Mouse (Mus musculus) stomach, postnatal 0 days (tissue): ENCODE data around the gene Apaf1. TPM values are rescaled to one million over a fixed set of nuclear protein-coding genes. Genes with fewer than 3 reads are reported as not detected.

Experiments
- ATAC-seq: fragments of 200-750 bp; cut with Nextera tagmentation; 2 replicates; pipeline ENCODE4 v1.8.0; 2017; ENCODE audit not compliant: low FRiP score, low TSS enrichment
- DNase-seq: peaks from one replicate; pipeline ENCODE4 v3.0.0-alpha.2; 2016; ENCODE audit warnings: low spot score
- H3K27ac ChIP-seq: fragments of 300-500 bp; sonication (generic); replicated peaks from 2 replicates; pipeline ENCODE4 v1.5.1; 2014; ENCODE audit warnings: mild to moderate bottlenecking, control low read depth
- H3K27me3 ChIP-seq: fragments of 300-500 bp; sonication (generic); 2 replicates; pipeline ENCODE4 v1.6.1; 2014; ENCODE audit warnings: low read length; ENCODE audit not compliant: control insufficient read depth, insufficient read depth
- H3K36me3 ChIP-seq: fragments of 300-500 bp; sonication (generic); 2 replicates; pipeline ENCODE4 v1.6.1; 2014; ENCODE audit warnings: low read length, mixed read lengths; ENCODE audit not compliant: control insufficient read depth, insufficient read depth
- H3K4me1 ChIP-seq: fragments of 300-500 bp; sonication (generic); replicated peaks from 2 replicates; pipeline ENCODE4 v1.6.1; 2014; ENCODE audit warnings: antibody characterized with exemption; ENCODE audit not compliant: control insufficient read depth, insufficient read depth
- H3K4me2 ChIP-seq: fragments of 300-500 bp; sonication (generic); replicated peaks from 2 replicates; pipeline ENCODE4 v1.6.1; 2014; ENCODE audit warnings: low read depth, mild to moderate bottlenecking, control low read depth, moderate library complexity
- H3K4me3 ChIP-seq: fragments of 300-500 bp; sonication (generic); 2 replicates; pipeline ENCODE4 v1.5.1; 2014; ENCODE audit warnings: low read depth, low read length, control low read depth
- H3K9ac ChIP-seq: fragments of 300-500 bp; sonication (generic); 2 replicates; pipeline ENCODE4 v1.6.1; 2014; ENCODE audit warnings: mild to moderate bottlenecking, low read length, control low read depth, mixed read lengths
- H3K9me3 ChIP-seq: fragments of 300-500 bp; sonication (generic); 2 replicates; pipeline ENCODE4 v1.6.1; 2016; ENCODE audit warnings: low read length; ENCODE audit not compliant: control insufficient read depth
- CTCF ChIP-seq: IDR thresholded peaks from 2 replicates; pipeline ENCODE4 v1.5.1; 2016; ENCODE audit warnings: antibody characterized with exemption, low read depth, mild to moderate bottlenecking, moderate library complexity
- EP300 ChIP-seq: optimal IDR thresholded peaks from 2 replicates; pipeline ENCODE3; 2016; ENCODE audit warnings: antibody characterized with exemption
- WGBS: fragments of 180-500 bp; shearing (Covaris S2); extraction: QIAGEN DNeasy Blood & Tissue Kit; methylation state at CpG from one replicate; pipeline ENCODE4 v1.1.7; 2014; 5-methylcytosine and 5-hydroxymethylcytosine counted together
- polyA plus RNA-seq: library from polyadenylated mRNA; unstranded; fragments of >200 nt; fragmentation: Nextera tagmentation; extraction: Ambion mirVana; gene quantifications from 2 replicates; pipeline ENCODE4 v1.2.1, GENCODE M21; 2015

Apaf1 gene
- polyA plus RNA-seq, 1 experiment from 2014 or later, result 6.7 TPM

GRCm38 (mm10) chr10:91049696-91050095, 32.9 kb downstream of the Apaf1 start:
- Histone ChIP-seq H3K4me3 (no peak overlapping the region), H3K27ac (no peak overlapping the region), H3K9ac (no peak overlapping the region), H3K4me1 (no peaks in the 10 kb centered on the region), H3K4me2 (no peak overlapping the region), H3K36me3 (0 out of 2 replicates have a peak, but pooled peaks cover 9% of the 10 kb centered on the region), H3K27me3 (no peaks in the 10 kb centered on the region), H3K9me3 (no peaks in the 10 kb centered on the region)
- no peak for ATAC-seq
- no peak for DNase-seq
- no peak for TF ChIP-seq EP300
- no peak for TF ChIP-seq CTCF
- 85% methylated on average over 4 of the region's 4 CpGs for WGBS

GRCm38 (mm10) chr10:91033942-91034341, 48.6 kb downstream of the Apaf1 start:
- DNase-seq (peak; percentile 76), ATAC-seq (no peak)
- Histone ChIP-seq H3K4me1 (no peaks in the 10 kb centered on the region), H3K9ac (no peak overlapping the region), H3K27me3 (no peaks in the 10 kb centered on the region), H3K4me2 (no peak overlapping the region), H3K9me3 (no peaks in the 10 kb centered on the region), H3K4me3 (no peak overlapping the region), H3K27ac (no peak overlapping the region), H3K36me3 (peaks cover 20% of the 10 kb centered on the region; the same call in 1 of the 2 replicates)
- peak; percentile 87 for TF ChIP-seq CTCF
- TF ChIP-seq EP300, result no peak
- WGBS, result 30% methylated on average over 8 of the region's 8 CpGs

GRCm38 (mm10) chr10:91032399-91032798, 50.2 kb downstream of the Apaf1 start:
- peak; percentile 75 for DNase-seq
- TF ChIP-seq CTCF, result peak; percentile 93
- no peak for TF ChIP-seq EP300
- Histone ChIP-seq H3K4me1 (no peaks in the 10 kb centered on the region), H3K9me3 (no peaks in the 10 kb centered on the region), H3K4me2 (no peak overlapping the region), H3K27ac (no peak overlapping the region), H3K4me3 (no peak overlapping the region), H3K27me3 (no peaks in the 10 kb centered on the region), H3K36me3 (peaks cover 14% of the 10 kb centered on the region; the same call in 1 of the 2 replicates), H3K9ac (no peak overlapping the region)
- WGBS, result 15% methylated on average over 4 of the region's 4 CpGs
- ATAC-seq, result 0 out of 2 replicates have a peak, but pooled peaks have one; percentile 32

GRCm38 (mm10) chr10:91031176-91031575, 51.4 kb downstream of the Apaf1 start:
- no peak for TF ChIP-seq EP300
- no peak for TF ChIP-seq CTCF
- no peak overlapping the region for H3K9ac ChIP-seq
- H3K4me3 ChIP-seq, result no peak overlapping the region
- H3K36me3 ChIP-seq, result peaks cover 6% of the 10 kb centered on the region; the same call in 1 of the 2 replicates
- H3K27ac ChIP-seq, result no peak overlapping the region
- ATAC-seq (no peak), DNase-seq (no peak)
- H3K9me3 ChIP-seq, result no peaks in the 10 kb centered on the region
- no peaks in the 10 kb centered on the region for H3K4me1 ChIP-seq
- H3K4me2 ChIP-seq, result no peak overlapping the region
- no peaks in the 10 kb centered on the region for H3K27me3 ChIP-seq
- WGBS, result 85% methylated on average over 9 of the region's 9 CpGs

- Histone ChIP-seq H3K27me3 (no peaks in the 10 kb centered on the region), H3K9ac (no peak overlapping the region), H3K4me1 (no peaks in the 10 kb centered on the region), H3K36me3 (peaks cover 6% of the 10 kb centered on the region; the same call in 1 of the 2 replicates), H3K9me3 (no peaks in the 10 kb centered on the region), H3K27ac (no peak overlapping the region), H3K4me3 (no peak overlapping the region), H3K4me2 (no peak overlapping the region)
- TF ChIP-seq EP300 (no peak), CTCF (no peak)
- ATAC-seq, result no peak
- no peak for DNase-seq
Observed at GRCm38 (mm10) chr10:91029002-91029539, 53.5 kb downstream of the Apaf1 start.

- H3K36me3 ChIP-seq, result peaks cover 6% of the 10 kb centered on the region; the same call in 1 of the 2 replicates
- H3K4me3 ChIP-seq, result no peak overlapping the region
- no peak overlapping the region for H3K9ac ChIP-seq
- H3K9me3 ChIP-seq, result no peaks in the 10 kb centered on the region
- DNase-seq (no peak), ATAC-seq (no peak)
- WGBS, result 90% methylated on average over 5 of the region's 5 CpGs
- TF ChIP-seq CTCF, result no peak
- TF ChIP-seq EP300, result no peak
- H3K4me2 ChIP-seq, result no peak overlapping the region
- no peaks in the 10 kb centered on the region for H3K4me1 ChIP-seq
- H3K27ac ChIP-seq, result no peak overlapping the region
- H3K27me3 ChIP-seq, result no peaks in the 10 kb centered on the region
Observed at GRCm38 (mm10) chr10:91027964-91028363, 54.6 kb downstream of the Apaf1 start.
